ENCODE assay signal across 24 mouse cellular contexts in genomic region chr4:143294324-143294723, GRCm38 (mm10). TPM values are rescaled to one million over a fixed set of nuclear protein-coding genes. Genes with fewer than 3 reads are reported as not detected.
DNase-seq lines count a peak whose midpoint lies in the region; ATAC-seq lines count a peak whose summit lies in the region.
"Had no signal": no experiment of that assay in that cellular context is flagged by ENCODE, and none has a peak within 500 bp of the region (broad histone marks: within the 10 kb centered on the region; RNA-seq: fewer than 3 reads in every experiment).

No protein-coding gene starts in this region.

- no peak overlapping the region for H3K4me3 ChIP-seq in hindbrain, embryonic 10.5 days
- no peak overlapping the region for H3K4me3 ChIP-seq in hindbrain, embryonic 12.5 days
- H3K4me3 ChIP-seq in lung, embryonic 15.5 days = no peak overlapping the region
- H3K4me3 ChIP-seq: embryonic facial prominence, embryonic 12.5 days; intestine, embryonic 15.5 days; megakaryocyte, embryonic 14.5 days; neural tube, embryonic 12.5 days had no signal

- 0 out of 2 replicates have a peak overlapping the region, but pooled peaks have one; percentile 75 for H3K27ac ChIP-seq in hindbrain, embryonic 10.5 days
- H3K27ac ChIP-seq in hindbrain, embryonic 12.5 days = no peak overlapping the region
- H3K27ac ChIP-seq in lung, embryonic 15.5 days = peak overlapping the region; percentile 41; the same call in 1 of the 2 replicates
- H3K27ac ChIP-seq: embryonic facial prominence, embryonic 12.5 days; intestine, embryonic 15.5 days; neural tube, embryonic 12.5 days had no signal

- no peak overlapping the region for H3K4me2 ChIP-seq in hindbrain, embryonic 12.5 days (replicated peaks)
- no peak overlapping the region for H3K4me2 ChIP-seq in lung, embryonic 15.5 days
- H3K4me2 ChIP-seq: embryonic facial prominence, embryonic 12.5 days; intestine, embryonic 15.5 days had no signal

- H3K4me1 ChIP-seq in hindbrain, embryonic 10.5 days (replicated peaks) = peaks cover 48% of the 10 kb centered on the region
- peaks cover 41% of the 10 kb centered on the region for H3K4me1 ChIP-seq in hindbrain, embryonic 12.5 days
- peaks cover 32% of the 10 kb centered on the region for H3K4me1 ChIP-seq in lung, embryonic 15.5 days
- H3K4me1 ChIP-seq: megakaryocyte, embryonic 14.5 days had no signal

- peaks cover 20% of the 10 kb centered on the region for H3K9me3 ChIP-seq in hindbrain, embryonic 10.5 days
- H3K9me3 ChIP-seq in hindbrain, embryonic 12.5 days (replicated peaks) = 0 out of 2 replicates have a peak, but pooled peaks cover 4% of the 10 kb centered on the region
- H3K9me3 ChIP-seq in lung, embryonic 15.5 days = no peaks in the 10 kb centered on the region
- H3K9me3 ChIP-seq: embryonic facial prominence, embryonic 12.5 days; intestine, embryonic 15.5 days had no signal

- no peak for DNase-seq in hindbrain, embryonic 10.5 days (ENCODE audit: low spot score)
- no peak for DNase-seq in lung, postnatal 10 days
- peak; percentile 91 for DNase-seq in Muller cell, postnatal 12 days (ENCODE audit: inconsistent ontology term)
- peak; percentile 38 for DNase-seq in gastrocnemius, postnatal 25 days
- DNase-seq in spleen, postnatal 4 days (ENCODE audit: low spot score in 2 of 2) = no peak
- no peak for DNase-seq in layer of hippocampus, postnatal 25 days (ENCODE audit: extremely low spot score in 1 of 2, low spot score in 1 of 2)
- DNase-seq: B cell, adult 2 months; cerebellum, adult 8-10 months; heart, postnatal 4 days; kidney, postnatal 4 days; liver; liver, postnatal 0 days had no signal

- no peak overlapping the region for H3K9ac ChIP-seq in hindbrain, embryonic 12.5 days
- no peak overlapping the region for H3K9ac ChIP-seq in lung, embryonic 15.5 days
- H3K9ac ChIP-seq: embryonic facial prominence, embryonic 12.5 days; intestine, embryonic 15.5 days; liver, postnatal 0 days; neural tube, embryonic 12.5 days had no signal

- WGBS in hindbrain, embryonic 10.5 days = 82% methylated on average over 6 of the region's 6 CpGs
- 77% methylated on average over 6 of the region's 6 CpGs for WGBS in hindbrain, embryonic 12.5 days
- WGBS in lung, embryonic 15.5 days = 57% methylated on average over 6 of the region's 6 CpGs

- no peak for ATAC-seq in hindbrain, embryonic 12.5 days (ENCODE audit: low FRiP score)
- no peak for ATAC-seq in lung, embryonic 15.5 days (ENCODE audit: borderline replicate concordance, extremely low read depth, low FRiP score, low TSS enrichment)
- ATAC-seq: intestine, embryonic 15.5 days; liver, postnatal 0 days; Patski had no signal

- peaks cover 9% of the 10 kb centered on the region; the same call in 1 of the 2 replicates for H3K27me3 ChIP-seq in hindbrain, embryonic 10.5 days (ENCODE audit: insufficient read depth, poor library complexity, severe bottlenecking)
- H3K27me3 ChIP-seq in hindbrain, embryonic 12.5 days = no peaks in the 10 kb centered on the region
- peaks cover 5% of the 10 kb centered on the region; the same call in 1 of the 2 replicates for H3K27me3 ChIP-seq in lung, embryonic 15.5 days
- H3K27me3 ChIP-seq: embryonic facial prominence, embryonic 12.5 days; neural tube, embryonic 12.5 days; Patski had no signal

- H3K36me3 ChIP-seq in hindbrain, embryonic 10.5 days = peaks cover 57% of the 10 kb centered on the region
- peaks cover 13% of the 10 kb centered on the region for H3K36me3 ChIP-seq in hindbrain, embryonic 12.5 days
- no peaks in the 10 kb centered on the region for H3K36me3 ChIP-seq in lung, embryonic 15.5 days
- H3K36me3 ChIP-seq: embryonic facial prominence, embryonic 12.5 days; intestine, embryonic 15.5 days had no signal

RNA-seq across cellular contexts. Expression of gene Pdpn, which starts 5.0 kb away (rescaled TPM):
- 85.2 and 113 TPM in 2 replicates for polyA plus RNA-seq in hindbrain, embryonic 10.5 days (2016; fragmentation: Nextera tagmentation; extraction: Ambion mirVana)
- polyA plus RNA-seq in hindbrain, embryonic 12.5 days (2016; fragmentation: Nextera tagmentation; extraction: Ambion mirVana) = 83.2 and 89.1 TPM in 2 replicates
- polyA plus RNA-seq in lung, embryonic 15.5 days (2015; fragmentation: Nextera tagmentation; extraction: Ambion mirVana) = 47.2 and 51.0 TPM in 2 replicates
- total RNA-seq in gastrocnemius, postnatal 25 days (2021) = 10 to 100 TPM in 1 of 2 experiments, 1 to 10 TPM in 1; 9.5 to 11.5 TPM
- total RNA-seq in layer of hippocampus, postnatal 25 days (2021) = 10 to 100 TPM; 16.4 to 19.5 TPM
- total RNA-seq: common myeloid progenitor, adult 5-6 weeks; granulocyte monocyte progenitor cell, adult 5-6 weeks had no signal

RNA-seq across cellular contexts. Expression of gene Lrrc38, which starts 55.2 kb away (rescaled TPM):
- 0.14 and 0.18 TPM in 2 replicates for polyA plus RNA-seq in hindbrain, embryonic 10.5 days (2016; fragmentation: Nextera tagmentation; extraction: Ambion mirVana)
- 0.44 and 0.79 TPM in 2 replicates for polyA plus RNA-seq in hindbrain, embryonic 12.5 days (2016; fragmentation: Nextera tagmentation; extraction: Ambion mirVana)
- 0.06 and 0.07 TPM in 2 replicates for polyA plus RNA-seq in lung, embryonic 15.5 days (2015; fragmentation: Nextera tagmentation; extraction: Ambion mirVana)
- 10 to 100 TPM; 22.7 to 26.8 TPM for total RNA-seq in gastrocnemius, postnatal 25 days (2021)
- total RNA-seq in layer of hippocampus, postnatal 25 days (2021) = 1 to 10 TPM in 1 of 2 experiments, under 1 TPM in 1; 0.91 to 1.1 TPM
- total RNA-seq: adrenal gland, postnatal 4 days; common myeloid progenitor, adult 5-6 weeks; granulocyte monocyte progenitor cell, adult 5-6 weeks had no signal
- polyA plus RNA-seq: forebrain, embryonic 11.5 days; liver, postnatal 0 days; Patski; thymus, postnatal 0 days had no signal

Comparison
In these comparisons a context has a peak if more than half of its experiments do, and no peak if none do; other contexts are left out.
1. DNase-seq: peak in Muller cell, postnatal 12 days (single experiment) and gastrocnemius, postnatal 25 days (single experiment); none in hindbrain, embryonic 10.5 days (single experiment), lung, postnatal 10 days (single experiment), spleen, postnatal 4 days (0 of 2) and layer of hippocampus, postnatal 25 days (0 of 2).